Mouse (Mus musculus): Measurements from ENCODE around the gene Sit1. TPM values are rescaled to one million over a fixed set of nuclear protein-coding genes. Genes with fewer than 3 reads are reported as not detected.

The Sit1 gene
- polyA plus RNA-seq, 1 experiment from 2014 or later: not detected

Other genes with a start within 250 kb of the Sit1 start
- 0.46 and 0.89 TPM in 2 replicates for gene Atp8b5, start 216.6 kb downstream of the Sit1 start, polyA plus RNA-seq (2015; fragmentation: Nextera tagmentation; extraction: Ambion mirVana)
- gene Rusc2, start 101.8 kb downstream of the Sit1 start, polyA plus RNA-seq (2015; fragmentation: Nextera tagmentation; extraction: Ambion mirVana): 104 and 107 TPM in 2 replicates
- gene Fam166b, start 54.6 kb downstream of the Sit1 start, polyA plus RNA-seq (2015; fragmentation: Nextera tagmentation; extraction: Ambion mirVana): 0.52 and 1.7 TPM in 2 replicates
- gene Tesk1, start 41.8 kb downstream of the Sit1 start, polyA plus RNA-seq (2015; fragmentation: Nextera tagmentation; extraction: Ambion mirVana): 16.7 and 17.1 TPM in 2 replicates
- 6.0 and 6.6 TPM in 2 replicates for gene Cd72, start 29.1 kb downstream of the Sit1 start, polyA plus RNA-seq (2015; fragmentation: Nextera tagmentation; extraction: Ambion mirVana)
- 81.4 and 82.8 TPM in 2 replicates for gene Ccdc107, start 9.2 kb upstream of the Sit1 start, polyA plus RNA-seq (2015; fragmentation: Nextera tagmentation; extraction: Ambion mirVana)
- 6.2 and 7.0 TPM in 2 replicates for gene Arhgef39, start 16.0 kb upstream of the Sit1 start, polyA plus RNA-seq (2015; fragmentation: Nextera tagmentation; extraction: Ambion mirVana)
- gene Car9, start 23.2 kb upstream of the Sit1 start, polyA plus RNA-seq (2015; fragmentation: Nextera tagmentation; extraction: Ambion mirVana): 0.32 and 0.49 TPM in 2 replicates
- 9.8 and 10.7 TPM in 2 replicates for gene Tpm2, start 40.0 kb upstream of the Sit1 start, polyA plus RNA-seq (2015; fragmentation: Nextera tagmentation; extraction: Ambion mirVana)
- 82.7 and 94.0 TPM in 2 replicates for gene Creb3, start 78.6 kb upstream of the Sit1 start, polyA plus RNA-seq (2015; fragmentation: Nextera tagmentation; extraction: Ambion mirVana)
- 58.8 and 61.0 TPM in 2 replicates for gene Tln1, start 79.0 kb upstream of the Sit1 start, polyA plus RNA-seq (2015; fragmentation: Nextera tagmentation; extraction: Ambion mirVana)
- 24.8 and 25.7 TPM in 2 replicates for gene Rgp1, start 95.0 kb upstream of the Sit1 start, polyA plus RNA-seq (2015; fragmentation: Nextera tagmentation; extraction: Ambion mirVana)
- gene Gba2, start 95.1 kb upstream of the Sit1 start, polyA plus RNA-seq (2015; fragmentation: Nextera tagmentation; extraction: Ambion mirVana): 67.9 and 71.0 TPM in 2 replicates
- 1.3 and 1.9 TPM in 2 replicates for gene Msmp, start 100.8 kb upstream of the Sit1 start, polyA plus RNA-seq (2015; fragmentation: Nextera tagmentation; extraction: Ambion mirVana)
- 12.8 and 16.0 TPM in 2 replicates for gene Npr2, start 148.2 kb upstream of the Sit1 start, polyA plus RNA-seq (2015; fragmentation: Nextera tagmentation; extraction: Ambion mirVana)
- 7.7 and 8.9 TPM in 2 replicates for gene Spag8, start 169.9 kb upstream of the Sit1 start, polyA plus RNA-seq (2015; fragmentation: Nextera tagmentation; extraction: Ambion mirVana)
- 64.9 and 65.5 TPM in 2 replicates for gene Hint2, start 172.7 kb upstream of the Sit1 start, polyA plus RNA-seq (2015; fragmentation: Nextera tagmentation; extraction: Ambion mirVana)
- 15.7 and 17.7 TPM in 2 replicates for gene Tmem8b, start 185.2 kb upstream of the Sit1 start, polyA plus RNA-seq (2015; fragmentation: Nextera tagmentation; extraction: Ambion mirVana)
- 1.3 and 1.6 TPM in 2 replicates for gene Fam221b, start 185.4 kb upstream of the Sit1 start, polyA plus RNA-seq (2015; fragmentation: Nextera tagmentation; extraction: Ambion mirVana)
- not detected in 2 replicates for gene Olfr70, start 217.1 kb upstream of the Sit1 start, polyA plus RNA-seq (2015; fragmentation: Nextera tagmentation; extraction: Ambion mirVana)
- 0.13 TPM in 1 of 2 replicates, not detected in the other for gene Olfr71, start 226.5 kb upstream of the Sit1 start, polyA plus RNA-seq (2015; fragmentation: Nextera tagmentation; extraction: Ambion mirVana)
- 0.50 and 0.61 TPM in 2 replicates for gene Hrct1, start 243.5 kb upstream of the Sit1 start, polyA plus RNA-seq (2015; fragmentation: Nextera tagmentation; extraction: Ambion mirVana)
- gene Spaar, start 246.3 kb upstream of the Sit1 start, polyA plus RNA-seq (2015; fragmentation: Nextera tagmentation; extraction: Ambion mirVana): 0.06 TPM in 1 of 2 replicates, not detected in the other